In the genomic region with DNA sequence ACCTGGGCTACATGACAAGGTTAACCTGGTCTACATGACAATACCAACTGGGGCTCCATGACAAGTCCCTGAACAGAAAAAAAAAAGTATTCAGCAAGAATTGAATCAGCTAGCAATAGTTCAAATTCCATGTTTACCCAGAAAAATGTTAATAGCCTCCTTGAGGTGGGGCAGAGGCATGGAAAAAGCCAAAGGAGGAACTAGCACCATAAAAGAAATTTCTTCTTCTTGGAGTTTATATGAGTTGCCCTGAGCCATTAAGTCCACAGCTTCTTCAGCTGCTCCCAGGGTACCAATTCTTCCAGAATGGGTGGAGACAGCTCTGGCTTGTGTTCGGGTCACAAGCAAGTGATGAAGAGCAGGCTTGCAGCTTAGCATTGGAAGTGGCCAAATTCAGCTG, we compare ENCODE assay signal across 25 mouse cellular contexts. TPM values are rescaled to one million over a fixed set of nuclear protein-coding genes. Genes with fewer than 3 reads are reported as not detected.
"Had no signal": no experiment of that assay in that cellular context is flagged by ENCODE, and none has a peak within 500 bp of the region (broad histone marks: within the 10 kb centered on the region; RNA-seq: fewer than 3 reads in every experiment).

No protein-coding gene starts in this region.

- DNase-seq: gastrocnemius, adult 2 months; gastrocnemius, postnatal 10 days; gastrocnemius, postnatal 25 days; heart, adult 18-20 months; heart, postnatal 10 days; heart, postnatal 4 days; kidney, adult 18-20 months; kidney, adult 8-10 months; kidney, postnatal 10 days; kidney, postnatal 25 days; kidney, postnatal 4 days had no signal

- H3K4me3 ChIP-seq: gastrocnemius, adult 2 months; heart, embryonic 10.5 days; heart, embryonic 12.5 days; hindbrain, embryonic 10.5 days; hindbrain, embryonic 12.5 days; layer of hippocampus, adult 2 months; left cerebral cortex, adult 2 months; limb, embryonic 13.5 days; limb, embryonic 15.5 days; liver, embryonic 12.5 days had no signal

- H3K9ac ChIP-seq: heart, embryonic 12.5 days; hindbrain, embryonic 12.5 days; hindbrain, embryonic 14.5 days; limb, embryonic 13.5 days; limb, embryonic 15.5 days; liver, embryonic 12.5 days; liver, embryonic 14.5 days had no signal

- H3K4me1 ChIP-seq: heart, embryonic 12.5 days; liver, embryonic 12.5 days had no signal

- H3K4me2 ChIP-seq: heart, embryonic 12.5 days; hindbrain, embryonic 12.5 days; hindbrain, embryonic 14.5 days; limb, embryonic 13.5 days; limb, embryonic 15.5 days; liver, embryonic 12.5 days had no signal

- H3K9me3 ChIP-seq: heart, embryonic 10.5 days; heart, embryonic 12.5 days; hindbrain, embryonic 10.5 days; hindbrain, embryonic 12.5 days; limb, embryonic 13.5 days; limb, embryonic 15.5 days; liver, embryonic 12.5 days had no signal

- H3K27me3 ChIP-seq: heart, embryonic 12.5 days; hindbrain, embryonic 12.5 days; limb, embryonic 13.5 days; limb, embryonic 15.5 days; liver, embryonic 12.5 days had no signal

- ATAC-seq: hindbrain, embryonic 16.5 days; inflammation-experienced regulatory T-cells, adult 6 months; liver, embryonic 12.5 days had no signal

- H3K36me3 ChIP-seq: heart, embryonic 10.5 days; heart, embryonic 12.5 days; hindbrain, embryonic 10.5 days; hindbrain, embryonic 12.5 days; limb, embryonic 15.5 days; liver, embryonic 12.5 days had no signal

- H3K27ac ChIP-seq: gastrocnemius, adult 2 months; heart, embryonic 10.5 days; hindbrain, embryonic 10.5 days; hindbrain, embryonic 12.5 days; hindbrain, embryonic 14.5 days; layer of hippocampus, adult 2 months; left cerebral cortex, adult 2 months; limb, embryonic 13.5 days; limb, embryonic 15.5 days; liver, embryonic 12.5 days; liver, embryonic 14.5 days had no signal

RNA-seq across cellular contexts. Expression of gene Tshz2, which starts 20.5 kb away (rescaled TPM):
- total RNA-seq: granulocyte monocyte progenitor cell, adult 5-6 weeks had no signal
